Mouse (Mus musculus) heart, embryonic 15.5 days (tissue): ENCODE data around the gene Ugt1a1. TPM values are rescaled to one million over a fixed set of nuclear protein-coding genes. Genes with fewer than 3 reads are reported as not detected.

Source experiments
- ATAC-seq: fragments of 200-750 bp; cut with Nextera tagmentation; replicated peaks from 2 replicates; pipeline ENCODE4 v1.8.0; 2017; ENCODE audit warnings: low read depth, moderate TSS enrichment; ENCODE audit not compliant: insufficient number of reproducible peaks, insufficient read depth, low FRiP score
- H3K27ac ChIP-seq: fragments of 300-500 bp; sonication (generic); 2 replicates; pipeline ENCODE4 v1.5.1; 2015; ENCODE audit warnings: mild to moderate bottlenecking, inconsistent platforms
- H3K27me3 ChIP-seq: fragments of 300-500 bp; sonication (generic); 2 replicates; pipeline ENCODE4 v1.6.1; 2015; ENCODE audit warnings: inconsistent platforms
- H3K36me3 ChIP-seq: fragments of 300-500 bp; sonication (generic); 2 replicates; pipeline ENCODE4 v1.6.1; 2015; ENCODE audit warnings: mild to moderate bottlenecking, inconsistent platforms
- H3K4me1 ChIP-seq: fragments of 300-500 bp; sonication (generic); replicated peaks from 2 replicates; pipeline ENCODE4 v1.6.1; 2015; ENCODE audit warnings: inconsistent platforms
- H3K4me2 ChIP-seq: fragments of 300-500 bp; sonication (generic); 2 replicates; pipeline ENCODE4 v1.6.1; 2015; ENCODE audit warnings: inconsistent platforms, mild to moderate bottlenecking, moderate library complexity
- H3K4me3 ChIP-seq: fragments of 300-500 bp; sonication (generic); 2 replicates; pipeline ENCODE4 v1.5.1; 2015; ENCODE audit warnings: mild to moderate bottlenecking, inconsistent platforms
- H3K9ac ChIP-seq: fragments of 300-500 bp; sonication (generic); 2 replicates; pipeline ENCODE4 v1.6.1; 2015; ENCODE audit warnings: mild to moderate bottlenecking, inconsistent platforms
- H3K9me3 ChIP-seq: fragments of 300-500 bp; sonication (generic); replicated peaks from 2 replicates; pipeline ENCODE4 v1.6.1; 2016; ENCODE audit warnings: inconsistent platforms
- WGBS: fragments of 180-500 bp; shearing (Covaris S2); methylation state at CpG from one replicate; pipeline ENCODE4 v1.1.7; 2015; ENCODE audit warnings: mixed read lengths; 5-methylcytosine and 5-hydroxymethylcytosine counted together
- polyA plus RNA-seq: library from polyadenylated mRNA; unstranded; fragments of >200 nt; fragmentation: Nextera tagmentation; extraction: Ambion mirVana; gene quantifications from 2 replicates; pipeline ENCODE4 v1.2.1, GENCODE M21; 2015

Gene Ugt1a1
- polyA plus RNA-seq, 1 experiment from 2014 or later, result not detected

GRCm38 (mm10) chr1:88260604-88261377 lies 49.0 kb downstream of the Ugt1a1 start:
- no peak overlapping the region for H3K4me2 ChIP-seq
- no peak overlapping the region for H3K4me3 ChIP-seq
- WGBS, result 82% methylated on average over 10 of the region's 10 CpGs
- peaks cover 23% of the 10 kb centered on the region for H3K4me1 ChIP-seq
- no peak overlapping the region for H3K9ac ChIP-seq
- H3K27me3 ChIP-seq, result no peaks in the 10 kb centered on the region
- H3K27ac ChIP-seq, result no peak overlapping the region
- ATAC-seq, result no peak
- peaks cover 49% of the 10 kb centered on the region for H3K36me3 ChIP-seq
- H3K9me3 ChIP-seq, result 0 out of 2 replicates have a peak, but pooled peaks cover 3% of the 10 kb centered on the region

DNA sequence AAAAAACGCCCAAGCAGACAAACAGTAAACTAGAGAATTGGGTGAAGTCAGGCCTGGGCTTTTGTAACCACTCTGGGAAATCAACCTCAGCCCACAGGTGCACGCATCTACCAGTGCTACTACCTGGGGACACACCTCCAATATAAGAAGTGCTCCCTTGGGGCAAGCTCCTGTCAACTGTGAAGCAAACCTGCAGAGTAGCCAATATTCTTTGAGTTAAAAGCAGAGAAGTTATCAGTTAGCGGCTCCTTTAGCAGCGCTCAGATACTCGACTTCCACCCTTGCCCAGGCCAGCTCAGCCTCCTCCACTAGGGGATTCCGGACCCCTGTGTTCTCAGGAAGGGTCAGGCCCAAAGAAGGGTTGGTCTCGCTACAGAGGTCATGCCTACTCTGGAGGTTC lies 49.9 kb downstream of the Ugt1a1 start:
- no peak overlapping the region for H3K9ac ChIP-seq
- peaks cover 58% of the 10 kb centered on the region for H3K36me3 ChIP-seq
- no peak overlapping the region for H3K4me2 ChIP-seq
- peaks cover 23% of the 10 kb centered on the region for H3K4me1 ChIP-seq
- no peak for ATAC-seq
- 79% methylated on average over 7 of the region's 7 CpGs for WGBS
- H3K4me3 ChIP-seq, result no peak overlapping the region
- no peaks in the 10 kb centered on the region for H3K27me3 ChIP-seq
- H3K9me3 ChIP-seq, result no peaks in the 10 kb centered on the region
- no peak overlapping the region for H3K27ac ChIP-seq

- Histone ChIP-seq H3K27ac (no peak overlapping the region), H3K9ac (no peak overlapping the region), H3K4me3 (no peak overlapping the region), H3K9me3 (no peaks in the 10 kb centered on the region), H3K27me3 (no peaks in the 10 kb centered on the region), H3K4me1 (peaks cover 23% of the 10 kb centered on the region), H3K4me2 (no peak overlapping the region), H3K36me3 (peaks cover 63% of the 10 kb centered on the region)
- ATAC-seq, result no peak; the same call in 1 of the 2 replicates
- WGBS, result 64% methylated on average over 4 of the region's 4 CpGs
Measured at GRCm38 (mm10) chr1:88262255-88262654, 50.5 kb downstream of the Ugt1a1 start.

DNA sequence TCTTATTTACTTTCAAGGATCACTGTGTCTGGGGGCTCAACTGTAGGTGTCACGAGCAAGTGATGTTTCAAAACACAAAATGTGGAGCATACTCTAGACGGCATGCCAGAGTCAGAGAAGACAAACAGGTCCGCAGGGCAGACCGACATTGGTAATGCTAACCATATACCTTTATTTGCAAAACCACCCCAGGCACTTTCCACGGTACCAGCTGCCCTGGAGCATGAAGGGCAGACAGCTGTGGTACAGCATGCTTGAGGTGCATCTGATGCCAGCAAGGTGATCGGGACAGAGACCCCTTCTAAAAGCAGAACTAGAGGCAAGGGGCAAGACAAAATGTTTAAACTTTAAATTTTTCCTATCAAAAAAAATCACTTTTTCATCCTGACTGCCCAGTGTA lies 51.2 kb downstream of the Ugt1a1 start:
- Histone ChIP-seq H3K27ac (no peak overlapping the region), H3K36me3 (peaks cover 70% of the 10 kb centered on the region), H3K9me3 (no peaks in the 10 kb centered on the region), H3K27me3 (no peaks in the 10 kb centered on the region), H3K4me1 (peaks cover 23% of the 10 kb centered on the region), H3K4me2 (no peak overlapping the region), H3K4me3 (no peak overlapping the region), H3K9ac (no peak overlapping the region)
- no peak for ATAC-seq
- 73% methylated on average over 6 of the region's 6 CpGs for WGBS

DNA sequence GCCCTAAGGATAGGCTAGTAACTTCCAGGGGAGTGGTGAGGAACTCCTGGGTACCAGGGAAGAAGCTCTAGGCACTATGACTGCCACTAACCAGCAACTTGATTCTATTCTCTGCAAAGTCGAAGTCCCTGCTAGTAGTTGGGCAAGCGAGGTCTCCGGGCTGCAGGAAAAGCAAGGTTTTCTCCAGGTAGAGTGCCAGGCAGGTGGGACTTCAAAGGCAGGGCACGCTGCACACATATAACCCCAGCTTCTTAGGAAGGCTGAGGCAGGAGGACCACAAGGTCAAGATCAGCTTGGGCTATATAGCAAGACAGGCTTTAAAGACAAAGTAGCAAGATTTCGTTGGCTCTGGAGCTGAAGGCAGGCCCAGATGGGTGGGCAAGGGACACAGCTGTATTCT lies 52.0 kb downstream of the Ugt1a1 start:
- H3K9ac ChIP-seq, result no peak overlapping the region
- H3K4me3 ChIP-seq, result no peak overlapping the region
- no peak overlapping the region for H3K4me2 ChIP-seq
- no peak overlapping the region for H3K27ac ChIP-seq
- no peaks in the 10 kb centered on the region for H3K9me3 ChIP-seq
- no peaks in the 10 kb centered on the region for H3K27me3 ChIP-seq
- WGBS, result 88% methylated on average over 5 of the region's 5 CpGs
- H3K4me1 ChIP-seq, result peaks cover 23% of the 10 kb centered on the region
- H3K36me3 ChIP-seq, result peaks cover 79% of the 10 kb centered on the region
- ATAC-seq, result no peak

DNA sequence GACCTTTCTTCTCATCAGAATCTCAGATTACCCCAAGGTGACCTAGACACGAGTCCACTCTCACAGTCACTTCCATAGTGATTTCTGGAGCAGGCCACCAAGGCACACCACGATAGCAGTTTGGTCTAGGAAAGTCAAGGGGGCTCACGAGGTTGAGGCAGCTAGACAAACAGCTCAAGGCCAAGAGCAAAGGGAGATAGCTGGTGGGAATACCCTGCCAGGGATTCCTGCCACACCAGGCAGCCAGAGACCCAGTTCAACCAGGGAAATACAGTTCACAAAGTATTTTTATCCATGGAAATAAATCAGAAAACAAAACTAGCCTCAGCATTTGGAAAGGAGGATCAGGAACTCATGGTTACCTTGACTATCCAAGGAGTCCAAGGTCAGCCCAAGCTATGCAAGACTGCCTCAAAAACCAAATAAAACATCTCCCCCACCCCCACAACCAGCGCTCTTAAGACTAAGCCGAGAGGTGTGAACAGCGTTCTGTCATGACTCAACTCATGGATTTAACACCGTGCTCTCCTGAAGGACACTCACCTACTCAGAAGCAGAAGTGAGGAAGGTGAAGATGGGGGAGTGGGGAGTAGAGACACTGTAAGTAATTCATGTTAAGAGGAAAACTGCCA lies 52.6 kb downstream of the Ugt1a1 start:
- Histone ChIP-seq H3K4me3 (no peak overlapping the region), H3K4me1 (peaks cover 18% of the 10 kb centered on the region), H3K9me3 (no peaks in the 10 kb centered on the region), H3K4me2 (no peak overlapping the region), H3K27ac (no peak overlapping the region), H3K36me3 (peaks cover 84% of the 10 kb centered on the region), H3K9ac (no peak overlapping the region), H3K27me3 (no peaks in the 10 kb centered on the region)
- ATAC-seq, result no peak
- 74% methylated on average over 7 of the region's 7 CpGs for WGBS

DNA sequence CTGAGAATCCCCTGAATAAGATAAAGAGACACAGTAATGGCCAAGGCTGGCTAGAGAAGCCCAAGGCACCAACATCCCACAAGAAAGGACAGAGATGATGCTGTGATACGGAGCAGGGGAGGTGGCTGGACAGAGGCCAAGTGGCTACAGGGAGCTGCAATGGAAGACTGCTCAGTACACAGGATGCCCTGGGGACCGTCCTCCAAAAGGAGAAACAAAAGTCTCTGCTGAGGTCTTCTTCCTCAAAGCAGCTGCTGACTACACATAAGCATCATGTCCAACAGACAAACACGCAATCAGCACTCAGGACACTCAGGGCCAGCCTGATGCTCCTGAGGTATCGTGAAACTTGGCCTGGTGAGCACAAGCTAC lies 53.1 kb downstream of the Ugt1a1 start:
- no peak overlapping the region for H3K4me2 ChIP-seq
- H3K4me1 ChIP-seq, result peaks cover 13% of the 10 kb centered on the region
- H3K9me3 ChIP-seq, result no peaks in the 10 kb centered on the region
- H3K9ac ChIP-seq, result no peak overlapping the region
- H3K4me3 ChIP-seq, result no peak overlapping the region
- ATAC-seq, result no peak
- no peak overlapping the region for H3K27ac ChIP-seq
- H3K27me3 ChIP-seq, result no peaks in the 10 kb centered on the region
- WGBS, result 71% methylated on average over 4 of the region's 4 CpGs
- peaks cover 89% of the 10 kb centered on the region for H3K36me3 ChIP-seq

DNA sequence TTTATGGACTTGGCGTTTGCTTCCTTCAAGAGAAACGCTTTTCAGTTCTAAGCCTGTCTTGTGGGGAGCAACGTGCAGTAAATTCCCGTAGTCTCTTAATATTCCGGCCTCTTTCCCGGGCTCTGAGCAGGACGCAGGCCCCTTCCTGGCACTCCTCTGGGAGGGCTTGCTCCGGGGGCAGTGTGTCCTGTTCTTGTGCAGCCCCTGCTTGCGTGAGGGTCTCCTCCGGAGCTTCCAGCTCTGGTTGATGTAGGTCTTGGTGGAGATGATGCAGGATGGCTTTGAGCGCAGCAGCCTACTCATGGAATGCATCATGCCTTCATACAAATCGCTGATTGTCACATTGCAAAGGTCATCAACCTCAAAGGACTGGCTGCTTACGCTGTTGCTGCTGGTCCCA lies 54.4 kb downstream of the Ugt1a1 start:
- H3K36me3 ChIP-seq, result peaks cover 85% of the 10 kb centered on the region
- no peaks in the 10 kb centered on the region for H3K9me3 ChIP-seq
- no peak overlapping the region for H3K9ac ChIP-seq
- H3K4me2 ChIP-seq, result no peak overlapping the region
- no peaks in the 10 kb centered on the region for H3K27me3 ChIP-seq
- H3K27ac ChIP-seq, result no peak overlapping the region
- H3K4me1 ChIP-seq, result peaks cover 8% of the 10 kb centered on the region
- H3K4me3 ChIP-seq, result no peak overlapping the region
- WGBS, result 88% methylated on average over 13 of the region's 13 CpGs
- ATAC-seq, result no peak

- Histone ChIP-seq H3K4me3 (no peak overlapping the region), H3K9me3 (no peaks in the 10 kb centered on the region), H3K36me3 (peaks cover 85% of the 10 kb centered on the region), H3K4me1 (peaks cover 3% of the 10 kb centered on the region), H3K4me2 (no peak overlapping the region), H3K27ac (no peak overlapping the region), H3K27me3 (no peaks in the 10 kb centered on the region), H3K9ac (no peak overlapping the region)
- WGBS, result 91% methylated on average over 6 of the region's 6 CpGs
- no peak for ATAC-seq
Measured at GRCm38 (mm10) chr1:88267489-88267888, 55.7 kb downstream of the Ugt1a1 start.

- Histone ChIP-seq H3K4me2 (no peak overlapping the region), H3K4me3 (no peak overlapping the region), H3K36me3 (peaks cover 84% of the 10 kb centered on the region), H3K9me3 (no peaks in the 10 kb centered on the region), H3K9ac (no peak overlapping the region), H3K27ac (no peak overlapping the region), H3K27me3 (no peaks in the 10 kb centered on the region), H3K4me1 (no peaks in the 10 kb centered on the region)
- ATAC-seq, result no peak
- WGBS, result 83% methylated on average over 6 of the region's 6 CpGs
Measured at GRCm38 (mm10) chr1:88268070-88268469, 56.3 kb downstream of the Ugt1a1 start.
